Mouse (Mus musculus): ENCODE results near the gene Atf7ip.

Gene Atf7ip

GRCm38 (mm10) chr6:136486801-136487553 is 19.0 kb upstream of the Atf7ip start:
- DNase-seq = no peak

DNA sequence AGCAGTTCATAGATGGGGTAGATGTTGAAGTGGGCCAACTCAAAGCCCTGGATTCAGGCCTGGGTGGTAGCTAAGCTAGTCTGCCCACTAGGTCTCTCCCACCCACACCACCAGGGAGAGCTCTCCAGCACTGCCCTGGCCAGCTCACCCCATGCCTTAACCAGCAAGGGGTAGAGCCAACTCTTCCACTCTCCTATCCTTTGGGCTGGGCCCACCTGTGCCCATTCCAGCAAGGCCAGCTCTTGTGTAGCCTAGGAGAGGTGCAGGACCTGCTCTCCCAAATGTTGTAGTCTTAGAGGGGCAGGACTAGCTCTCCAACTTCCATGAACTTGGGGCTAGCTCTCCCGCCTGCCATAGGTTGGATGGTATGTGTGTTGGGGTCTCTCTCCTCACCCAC is 18.4 kb upstream of the Atf7ip start:
- no peak for DNase-seq

- DNase-seq = no peak
These were observed 16.1 kb upstream of the Atf7ip start for GRCm38 (mm10) chr6:136489899-136490298.

GRCm38 (mm10) chr6:136490516-136491475 is 15.2 kb upstream of the Atf7ip start:
- no peak for DNase-seq

DNA sequence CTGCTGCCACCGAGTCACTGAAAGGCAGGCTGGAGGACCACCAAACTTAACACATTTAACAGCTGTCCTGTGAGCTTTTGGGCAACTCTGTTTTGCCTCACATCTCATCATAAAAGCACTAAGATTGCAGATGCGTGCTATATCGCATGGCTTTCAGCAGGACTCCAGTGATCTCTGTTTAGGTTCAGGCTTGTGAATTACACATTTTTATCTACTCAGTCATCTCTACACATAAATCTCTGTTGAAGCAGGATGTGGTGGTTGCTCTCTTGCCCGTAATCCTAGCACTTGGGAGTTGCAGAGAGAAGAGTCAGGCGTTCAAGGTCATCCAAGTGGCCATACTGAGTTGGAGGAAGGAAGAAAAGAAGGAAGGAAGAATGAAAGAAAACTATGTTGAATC is 14.3 kb upstream of the Atf7ip start:
- DNase-seq = no peak

GRCm38 (mm10) chr6:136492251-136492650 is 13.7 kb upstream of the Atf7ip start:
- DNase-seq = no peak

DNA sequence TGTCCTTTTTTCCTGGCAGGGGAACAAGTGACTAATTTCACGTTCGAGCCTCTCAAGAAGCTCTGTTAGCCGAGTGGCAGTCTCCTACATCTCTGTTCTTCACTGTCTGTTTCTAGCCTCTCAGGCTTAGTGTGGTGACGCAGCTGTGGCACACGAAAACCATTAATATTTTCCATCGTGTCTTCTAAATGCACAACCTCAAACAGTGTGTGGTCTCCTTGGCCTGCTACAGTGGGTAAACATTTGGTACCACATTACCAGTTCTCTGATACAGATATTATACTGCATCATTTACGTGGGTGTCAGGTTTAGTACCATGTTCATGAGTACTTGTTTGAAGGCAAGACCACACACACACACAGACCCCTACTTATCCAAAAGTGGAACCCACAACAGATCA is 12.5 kb upstream of the Atf7ip start:
- no peak for DNase-seq

- no peak for DNase-seq
These were observed 11.8 kb upstream of the Atf7ip start for GRCm38 (mm10) chr6:136493910-136494751.

DNA sequence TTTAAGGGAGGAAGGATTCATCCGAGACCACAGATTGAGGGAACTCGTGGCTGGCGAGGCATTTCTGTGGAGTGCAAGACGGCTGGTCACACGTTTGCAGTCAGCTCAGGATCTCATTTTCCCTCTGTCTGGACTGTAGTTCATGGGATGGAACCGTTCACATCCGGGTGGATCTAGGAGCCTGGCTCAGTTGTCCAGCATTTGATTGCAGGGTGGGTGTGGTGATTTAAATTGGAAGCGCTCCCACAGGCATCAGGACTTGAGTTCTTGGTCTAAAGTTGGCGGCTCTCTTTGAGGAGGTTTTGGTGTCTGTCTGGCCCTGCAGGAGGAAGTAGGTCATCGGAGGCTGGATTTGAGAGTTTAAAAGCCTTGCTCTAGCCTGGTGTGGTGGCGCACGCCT is 10.9 kb upstream of the Atf7ip start:
- DNase-seq = no peak

DNA sequence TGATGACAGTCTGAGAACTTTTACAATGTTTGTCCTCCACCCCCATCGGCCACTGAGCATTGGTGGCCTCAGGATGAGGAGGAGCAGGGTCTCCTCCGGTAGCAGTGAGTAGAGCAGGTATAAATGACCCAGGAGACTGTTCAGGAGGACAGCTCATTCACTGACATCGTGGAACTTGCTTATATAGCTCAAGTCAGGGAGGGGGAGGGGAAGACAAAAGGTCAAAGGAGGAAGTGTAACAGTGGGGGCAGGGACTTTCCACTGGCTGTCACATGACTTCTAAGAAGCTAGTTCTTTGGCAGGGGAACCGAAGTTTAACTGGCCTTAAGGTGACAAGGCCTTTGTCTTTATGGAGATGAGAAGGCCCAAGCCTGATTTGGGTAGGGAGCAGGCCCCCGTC is 8.2 kb upstream of the Atf7ip start:
- no peak for DNase-seq

- no peak for DNase-seq
These were observed 6.5 kb upstream of the Atf7ip start for GRCm38 (mm10) chr6:136499292-136499977.

DNA sequence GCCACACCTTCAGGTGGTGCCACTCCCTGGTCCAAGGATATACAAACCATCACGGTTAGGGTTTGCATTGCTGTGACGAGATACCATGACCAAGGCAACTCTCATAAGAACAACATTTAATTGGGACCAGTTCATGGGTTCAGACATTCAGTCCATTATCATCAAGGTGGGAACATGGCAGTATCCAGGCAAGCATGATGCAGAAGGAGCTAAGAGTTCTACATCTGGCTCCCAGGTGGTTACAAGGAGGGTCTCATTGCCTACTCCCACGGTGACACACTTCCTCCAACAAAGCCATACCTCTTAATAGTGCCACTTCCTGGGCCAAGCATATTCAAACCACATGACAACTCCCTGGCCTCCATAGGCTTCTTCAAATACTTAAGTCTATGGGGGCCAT is 2.7 kb downstream of the Atf7ip start:
- no peak for DNase-seq

DNA sequence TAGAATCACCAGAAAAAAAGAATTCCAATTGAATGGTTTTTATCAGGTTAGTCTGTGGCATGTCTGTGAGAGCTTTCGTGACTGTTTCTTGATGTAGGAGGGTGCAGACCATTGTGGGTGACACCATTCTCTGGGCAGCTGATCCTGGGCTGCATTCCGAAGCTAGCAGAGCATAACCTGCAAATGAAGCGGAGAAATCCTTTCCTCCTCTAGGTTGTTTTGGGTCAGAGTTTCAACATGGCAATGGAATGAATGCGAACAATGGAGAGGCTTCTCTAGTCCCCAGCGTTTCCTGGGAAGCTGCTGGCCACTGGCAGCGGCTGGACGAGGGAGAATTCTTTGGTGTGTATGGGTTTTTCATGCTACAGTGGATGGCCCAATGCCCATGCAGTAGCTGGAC is 5.0 kb downstream of the Atf7ip start:
- no peak for DNase-seq

DNA sequence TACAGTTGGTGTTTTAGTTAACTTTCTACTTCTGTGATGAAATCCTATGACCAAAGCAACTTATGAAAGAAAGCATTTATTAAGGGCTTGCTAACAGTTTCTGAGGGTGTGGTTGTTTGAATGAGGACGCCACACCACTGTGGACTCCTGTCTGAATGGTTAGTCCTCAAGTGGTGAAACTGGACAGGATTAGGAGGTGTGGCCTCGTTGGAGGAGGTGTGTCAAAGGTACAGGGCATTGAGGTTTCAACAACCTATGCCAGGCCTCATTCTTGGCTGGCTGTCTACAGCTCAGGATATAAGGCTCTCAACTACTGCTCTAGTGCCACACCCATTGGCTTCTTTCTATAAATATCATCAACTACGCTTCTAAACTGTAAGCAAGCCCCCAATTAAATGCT is 6.4 kb downstream of the Atf7ip start:
- no peak for DNase-seq

- DNase-seq = no peak
These were observed 10.7 kb downstream of the Atf7ip start for GRCm38 (mm10) chr6:136516626-136517025.

- DNase-seq = no peak
These were observed 11.3 kb downstream of the Atf7ip start for GRCm38 (mm10) chr6:136517221-136517620.

GRCm38 (mm10) chr6:136518537-136519246 is 12.7 kb downstream of the Atf7ip start:
- DNase-seq = peak; percentile 99

GRCm38 (mm10) chr6:136519254-136519653 is 13.3 kb downstream of the Atf7ip start:
- no peak for DNase-seq

- DNase-seq = no peak
These were observed 14.4 kb downstream of the Atf7ip start for GRCm38 (mm10) chr6:136520361-136520760.

DNA sequence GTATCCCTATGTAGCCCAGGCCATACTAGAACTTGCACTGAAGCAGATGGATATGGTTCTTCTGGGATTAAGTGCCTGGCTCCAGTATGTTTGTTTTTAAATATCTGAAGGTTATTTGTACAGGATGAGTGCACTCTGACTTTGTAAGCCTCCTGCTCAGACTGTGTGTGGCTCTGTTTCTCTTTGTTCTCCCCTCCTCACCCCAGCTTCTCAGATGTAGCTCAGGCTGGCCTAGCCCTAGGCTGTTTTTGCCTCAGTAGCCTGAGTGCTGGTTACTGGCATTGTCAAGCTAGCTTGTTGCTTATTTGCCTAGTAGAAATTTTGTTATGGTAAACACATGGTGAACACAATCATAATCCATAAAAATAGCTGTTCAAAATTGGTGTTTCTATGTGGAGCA is 15.7 kb downstream of the Atf7ip start:
- DNase-seq = no peak

- DNase-seq = no peak
These were observed 16.7 kb downstream of the Atf7ip start for GRCm38 (mm10) chr6:136522658-136523057.

- DNase-seq = no peak
These were observed 18.8 kb downstream of the Atf7ip start for GRCm38 (mm10) chr6:136524751-136525150.

All from cerebellum, adult 9-11 months (tissue).